Mouse (Mus musculus): ENCODE measurements at regions not wholly inside any gene's neighbourhood (a gene's known extent, or its start where the extent isn't known, plus 50 kb on each side); places are given as distances from the start of the nearest gene placed in this dataset.
A peak's percentile ranks its signal among the peaks of the same experiment; 100 is the strongest.

DNA sequence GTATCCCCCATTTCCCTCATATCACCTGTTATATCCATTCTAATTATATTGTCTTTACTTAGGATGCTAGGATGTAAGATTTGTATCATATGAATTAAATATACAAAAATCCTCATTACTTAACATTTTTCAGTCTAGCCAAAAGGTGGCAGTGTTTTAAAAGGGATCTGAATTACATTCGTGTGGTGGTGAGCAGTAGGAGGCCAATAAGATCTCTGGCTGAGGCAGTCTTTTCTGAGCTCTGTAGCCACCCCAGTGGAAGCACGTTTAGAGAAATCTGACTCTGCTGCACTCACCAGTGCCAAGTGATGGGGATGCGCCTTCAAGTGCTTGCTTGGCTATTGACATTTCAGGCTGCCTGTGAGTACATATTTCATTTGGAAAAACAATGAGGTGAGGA, 372.6 kb downstream of the Dad1 start:
- 2% methylated on average over 3 of the region's 3 CpGs for WGBS
- peak; percentile 2 for DNase-seq
- no peaks in the 10 kb centered on the region for H3K36me3 ChIP-seq (ENCODE audit: control insufficient read depth, insufficient read depth, low read length)
- H3K4me3 ChIP-seq (ENCODE audit: insufficient read depth, low read depth, low read length), result no peak overlapping the region
- no peak overlapping the region for H3K27ac ChIP-seq (ENCODE audit: insufficient read depth, low read depth, low read length)
- TF ChIP-seq POLR2A (IDR thresholded peaks at IDR 0.05; ENCODE audit: low read depth, low read length) (no peak), CTCF (conservative IDR thresholded peaks at IDR 0.05; ENCODE audit: insufficient read depth, insufficient read length, low read depth, low read length) (no peak)
- no peaks in the 10 kb centered on the region for H3K27me3 ChIP-seq (replicated peaks; ENCODE audit: control insufficient read depth, insufficient read depth, low read length)
- H3K4me1 ChIP-seq (ENCODE audit: control insufficient read depth, insufficient read depth, low read length), result no peaks in the 10 kb centered on the region

GRCm38 (mm10) chr14:53876581-53876980, 377.3 kb downstream of the Dad1 start:
- Histone ChIP-seq H3K36me3 (ENCODE audit: control insufficient read depth, insufficient read depth, low read length) (no peaks in the 10 kb centered on the region), H3K27me3 (replicated peaks; ENCODE audit: control insufficient read depth, insufficient read depth, low read length) (no peaks in the 10 kb centered on the region), H3K4me1 (ENCODE audit: control insufficient read depth, insufficient read depth, low read length) (no peaks in the 10 kb centered on the region), H3K4me3 (ENCODE audit: insufficient read depth, low read depth, low read length) (no peak overlapping the region), H3K27ac (ENCODE audit: insufficient read depth, low read depth, low read length) (no peak overlapping the region)
- no peak for DNase-seq
- TF ChIP-seq CTCF (conservative IDR thresholded peaks at IDR 0.05; ENCODE audit: insufficient read depth, insufficient read length, low read depth, low read length) (no peak), POLR2A (IDR thresholded peaks at IDR 0.05; ENCODE audit: low read depth, low read length) (no peak)
- WGBS, result 52% methylated on average over 7 of the region's 7 CpGs

- DNase-seq, result no peak
- Histone ChIP-seq H3K4me1 (ENCODE audit: control insufficient read depth, insufficient read depth, low read length) (no peaks in the 10 kb centered on the region), H3K27ac (ENCODE audit: insufficient read depth, low read depth, low read length) (no peak overlapping the region), H3K36me3 (ENCODE audit: control insufficient read depth, insufficient read depth, low read length) (no peaks in the 10 kb centered on the region), H3K27me3 (replicated peaks; ENCODE audit: control insufficient read depth, insufficient read depth, low read length) (no peaks in the 10 kb centered on the region), H3K4me3 (ENCODE audit: insufficient read depth, low read depth, low read length) (no peak overlapping the region)
- WGBS, result 67% methylated on average over 6 of the region's 6 CpGs
- TF ChIP-seq POLR2A (IDR thresholded peaks at IDR 0.05; ENCODE audit: low read depth, low read length) (no peak), CTCF (conservative IDR thresholded peaks at IDR 0.05; ENCODE audit: insufficient read depth, insufficient read length, low read depth, low read length) (no peak)
These were observed 378.2 kb downstream of the Dad1 start for GRCm38 (mm10) chr14:53875736-53876135.

GRCm38 (mm10) chr14:53847049-53847448, 406.9 kb downstream of the Dad1 start:
- Histone ChIP-seq H3K4me3 (ENCODE audit: insufficient read depth, low read depth, low read length) (no peak overlapping the region), H3K36me3 (ENCODE audit: control insufficient read depth, insufficient read depth, low read length) (no peaks in the 10 kb centered on the region), H3K27me3 (replicated peaks; ENCODE audit: control insufficient read depth, insufficient read depth, low read length) (no peaks in the 10 kb centered on the region), H3K4me1 (ENCODE audit: control insufficient read depth, insufficient read depth, low read length) (no peaks in the 10 kb centered on the region), H3K27ac (ENCODE audit: insufficient read depth, low read depth, low read length) (no peak overlapping the region)
- no peak for TF ChIP-seq POLR2A (IDR thresholded peaks at IDR 0.05; ENCODE audit: low read depth, low read length)
- no peak for TF ChIP-seq CTCF (conservative IDR thresholded peaks at IDR 0.05; ENCODE audit: insufficient read depth, insufficient read length, low read depth, low read length)
- 34% methylated on average over 7 of the region's 7 CpGs for WGBS
- no peak for DNase-seq

DNA sequence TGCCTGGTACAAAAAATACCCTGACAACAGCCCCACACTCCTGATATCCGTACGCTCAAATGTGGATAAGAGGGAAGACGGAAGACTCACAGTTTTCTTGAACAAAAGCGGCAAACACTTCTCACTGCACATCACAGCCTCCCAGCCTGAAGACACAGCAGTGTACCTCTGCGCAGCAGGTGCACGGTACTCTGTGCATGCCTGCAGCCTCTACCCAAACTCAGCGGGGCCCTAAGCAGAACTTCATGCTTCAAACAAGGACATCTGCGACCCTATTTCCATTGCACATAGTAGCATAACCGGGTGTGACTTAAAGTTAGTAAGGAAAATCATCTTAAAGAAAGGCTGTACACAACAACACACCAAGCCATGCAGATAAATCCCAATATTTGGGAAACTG, 408.3 kb downstream of the Dad1 start:
- H3K36me3 ChIP-seq (ENCODE audit: control insufficient read depth, insufficient read depth, low read length), result no peaks in the 10 kb centered on the region
- H3K27ac ChIP-seq (ENCODE audit: insufficient read depth, low read depth, low read length), result no peak overlapping the region
- TF ChIP-seq CTCF (conservative IDR thresholded peaks at IDR 0.05; ENCODE audit: insufficient read depth, insufficient read length, low read depth, low read length), result no peak
- TF ChIP-seq POLR2A (IDR thresholded peaks at IDR 0.05; ENCODE audit: low read depth, low read length), result no peak
- WGBS, result 93% methylated on average over 9 of the region's 9 CpGs
- H3K4me1 ChIP-seq (ENCODE audit: control insufficient read depth, insufficient read depth, low read length), result no peaks in the 10 kb centered on the region
- no peak for DNase-seq
- no peaks in the 10 kb centered on the region; the same call in 1 of the 2 replicates for H3K27me3 ChIP-seq (replicated peaks; ENCODE audit: control insufficient read depth, insufficient read depth, low read length)
- H3K4me3 ChIP-seq (ENCODE audit: insufficient read depth, low read depth, low read length), result no peak overlapping the region

- Histone ChIP-seq H3K27me3 (replicated peaks; ENCODE audit: control insufficient read depth, insufficient read depth, low read length) (no peaks in the 10 kb centered on the region), H3K27ac (ENCODE audit: insufficient read depth, low read depth, low read length) (no peak overlapping the region), H3K36me3 (ENCODE audit: control insufficient read depth, insufficient read depth, low read length) (no peaks in the 10 kb centered on the region), H3K4me3 (ENCODE audit: insufficient read depth, low read depth, low read length) (no peak overlapping the region), H3K4me1 (ENCODE audit: control insufficient read depth, insufficient read depth, low read length) (no peaks in the 10 kb centered on the region)
- no peak for DNase-seq
- 54% methylated on average over 3 of the region's 3 CpGs for WGBS
- no peak for TF ChIP-seq CTCF (conservative IDR thresholded peaks at IDR 0.05; ENCODE audit: insufficient read depth, insufficient read length, low read depth, low read length)
These were observed 421.4 kb downstream of the Dad1 start for GRCm38 (mm10) chr14:53832553-53832952.

DNA sequence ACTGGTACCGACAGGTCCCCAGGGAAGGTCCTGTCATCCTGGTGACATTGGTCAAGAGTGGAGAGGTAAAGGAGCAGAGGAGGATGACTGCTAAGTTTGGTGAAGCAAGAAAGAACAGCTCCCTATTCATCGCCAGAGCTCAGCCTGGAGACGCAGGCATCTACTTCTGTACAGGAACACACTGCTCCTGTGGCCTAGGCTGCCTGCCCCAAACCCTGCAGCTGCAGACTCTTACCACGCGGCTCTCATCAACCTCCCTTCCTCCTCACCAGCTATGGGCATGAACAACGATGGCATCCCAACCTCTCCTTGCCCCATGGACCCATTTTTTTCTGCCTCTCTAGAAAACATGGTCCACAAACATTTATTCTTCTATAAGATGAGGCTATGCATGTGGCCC, 422.3 kb downstream of the Dad1 start:
- Histone ChIP-seq H3K4me1 (ENCODE audit: control insufficient read depth, insufficient read depth, low read length) (no peaks in the 10 kb centered on the region), H3K4me3 (ENCODE audit: insufficient read depth, low read depth, low read length) (no peak overlapping the region), H3K36me3 (ENCODE audit: control insufficient read depth, insufficient read depth, low read length) (no peaks in the 10 kb centered on the region), H3K27ac (ENCODE audit: insufficient read depth, low read depth, low read length) (no peak overlapping the region), H3K27me3 (replicated peaks; ENCODE audit: control insufficient read depth, insufficient read depth, low read length) (no peaks in the 10 kb centered on the region)
- TF ChIP-seq POLR2A (IDR thresholded peaks at IDR 0.05; ENCODE audit: low read depth, low read length), result no peak
- no peak for TF ChIP-seq CTCF (conservative IDR thresholded peaks at IDR 0.05; ENCODE audit: insufficient read depth, insufficient read length, low read depth, low read length)
- no peak for DNase-seq
- 86% methylated on average over 6 of the region's 6 CpGs for WGBS

DNA sequence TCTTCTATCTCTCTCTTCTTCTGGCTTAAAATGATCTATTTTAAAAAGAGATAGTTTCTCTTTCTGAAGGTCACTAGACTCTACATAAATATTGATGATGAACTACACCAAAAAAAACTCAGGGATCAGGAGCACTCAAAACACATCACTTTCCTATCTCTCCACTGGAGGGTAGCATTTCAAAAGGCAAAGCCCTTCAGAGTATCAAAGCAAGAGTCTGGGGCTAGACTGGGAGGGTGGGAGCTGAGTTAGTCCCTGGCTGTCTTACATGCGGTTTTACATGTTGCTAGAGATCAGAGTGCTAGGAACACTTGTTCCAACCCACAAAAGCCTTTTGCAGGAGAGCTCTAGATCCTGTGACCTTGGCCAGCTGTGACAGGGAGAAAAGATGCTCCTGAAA, 423.2 kb downstream of the Dad1 start:
- H3K4me3 ChIP-seq (ENCODE audit: insufficient read depth, low read depth, low read length), result no peak overlapping the region
- no peak overlapping the region for H3K27ac ChIP-seq (ENCODE audit: insufficient read depth, low read depth, low read length)
- no peak for TF ChIP-seq CTCF (conservative IDR thresholded peaks at IDR 0.05; ENCODE audit: insufficient read depth, insufficient read length, low read depth, low read length)
- no peak for TF ChIP-seq POLR2A (IDR thresholded peaks at IDR 0.05; ENCODE audit: low read depth, low read length)
- DNase-seq, result no peak
- H3K36me3 ChIP-seq (ENCODE audit: control insufficient read depth, insufficient read depth, low read length), result no peaks in the 10 kb centered on the region
- H3K4me1 ChIP-seq (ENCODE audit: control insufficient read depth, insufficient read depth, low read length), result no peaks in the 10 kb centered on the region
- 50% methylated on average over 1 of the region's 1 CpGs for whole genome bisulfite sequencing
- H3K27me3 ChIP-seq (replicated peaks; ENCODE audit: control insufficient read depth, insufficient read depth, low read length), result no peaks in the 10 kb centered on the region

Measured in kidney, adult 2 months (tissue).